In the genomic region with DNA sequence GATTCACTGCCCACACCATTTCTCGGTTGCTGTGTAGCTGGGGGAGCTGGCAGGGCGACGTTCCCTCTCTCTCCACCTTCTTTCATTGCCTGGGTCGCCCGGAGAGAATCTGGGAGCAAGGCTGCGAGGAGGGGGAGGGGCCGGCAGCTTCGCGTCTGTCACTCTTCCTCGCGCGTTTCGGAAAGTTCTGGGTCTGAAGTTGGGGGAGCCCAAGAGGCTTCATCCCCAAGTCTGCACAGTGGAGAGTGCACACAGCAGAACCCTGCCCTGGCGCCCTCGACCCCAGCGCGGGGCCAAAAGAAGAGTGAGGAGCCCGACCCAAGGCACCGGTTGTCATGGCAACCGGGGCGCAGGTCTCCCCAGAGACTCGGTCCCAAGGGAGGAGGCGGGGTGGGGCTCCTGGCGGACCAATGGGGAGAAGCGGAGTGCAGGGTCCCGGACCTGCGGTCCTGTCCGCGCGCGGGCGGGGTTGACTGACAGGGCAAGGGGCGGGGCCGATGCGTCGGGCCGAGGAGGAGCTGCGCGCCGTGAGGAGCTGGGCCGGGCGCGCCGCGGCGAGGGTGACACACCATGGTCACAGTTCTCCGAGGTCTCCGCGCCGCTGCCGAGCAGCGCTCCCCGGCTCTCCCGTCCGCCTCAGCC, we compare ENCODE assay signal across 8 mouse cellular contexts. TPM values are rescaled to one million over a fixed set of nuclear protein-coding genes. Genes with fewer than 3 reads are reported as not detected.
A peak's percentile ranks its signal among the peaks of the same experiment; 100 is the strongest.
DNase-seq lines count a peak whose midpoint lies in the region; ATAC-seq and TF ChIP-seq lines count a peak whose summit lies in the region.

A gene (plus strand): TSS at position 515 of the 642 bp plus-strand sequence.

- peak; percentile 89 for DNase-seq in brain, adult 2 months (ENCODE audit: low read depth, low spot score)
- peak; percentile 98 for DNase-seq in heart, embryonic 10.5 days (ENCODE audit: low spot score)
- DNase-seq in splenic B cell, adult 2 months (ENCODE audit: low read depth, low spot score) = peak; percentile 30

- peak within 1 kb of the TSS; percentile 74 for H3K4me2 ChIP-seq in kidney, embryonic 15.5 days
- peak within 1 kb of the TSS; percentile 95 for H3K4me2 ChIP-seq in limb, embryonic 15.5 days
- H3K4me2 ChIP-seq in myocyte (ENCODE audit: low read depth) = peak within 1 kb of the TSS; percentile 88

- TF ChIP-seq CTCF in C2C12 (IDR thresholded peaks at IDR 0.05; ENCODE audit: control insufficient read depth, insufficient read depth, insufficient read length) = no peak
- TF ChIP-seq CTCF in embryonic fibroblast, embryonic 13.5 days (IDR thresholded peaks at IDR 0.05; ENCODE audit: borderline replicate concordance, insufficient read depth, low read length) = no peak

- TF ChIP-seq POLR2A in embryonic fibroblast, embryonic 13.5 days (IDR thresholded peaks at IDR 0.05; ENCODE audit: low read depth, low read length) = peak; percentile 69; the same call in 1 of the 2 replicates
- peak; percentile 95 for TF ChIP-seq POLR2A in myocyte (IDR thresholded peaks at IDR 0.05; ENCODE audit: insufficient read length, low read depth)

- no peaks in the 10 kb centered on the region; the same call in 1 of the 2 replicates for H3K4me1 ChIP-seq in embryonic fibroblast, embryonic 13.5 days (ENCODE audit: control insufficient read depth, insufficient read depth, low read length)
- peaks cover 60% of the 10 kb centered on the region for H3K4me1 ChIP-seq in heart, embryonic 10.5 days
- peaks cover 66% of the 10 kb centered on the region for H3K4me1 ChIP-seq in kidney, embryonic 15.5 days
- H3K4me1 ChIP-seq in limb, embryonic 15.5 days = peaks cover 17% of the 10 kb centered on the region

- H3K79me2 ChIP-seq in C2C12 (ENCODE audit: control insufficient read depth, insufficient read depth) (no peaks in the 10 kb centered on the region), myocyte (ENCODE audit: control insufficient read depth, insufficient read depth) (no peaks in the 10 kb centered on the region)

- H3K79me3 ChIP-seq in C2C12 (ENCODE audit: low read depth) = no peaks in the 10 kb centered on the region

- H3K27ac ChIP-seq in embryonic fibroblast, embryonic 13.5 days (ENCODE audit: insufficient read depth, low read length) = no peak within 1 kb of the TSS
- H3K27ac ChIP-seq in heart, embryonic 10.5 days = peak within 1 kb of the TSS; percentile 96
- H3K27ac ChIP-seq in kidney, embryonic 15.5 days = peak within 1 kb of the TSS; percentile 94
- peak within 1 kb of the TSS; percentile 86 for H3K27ac ChIP-seq in limb, embryonic 15.5 days

- H3K4me3 ChIP-seq in C2C12 (ENCODE audit: insufficient read depth, poor library complexity, severe bottlenecking) = peak within 1 kb of the TSS; percentile 49
- peak within 1 kb of the TSS; percentile 75 for H3K4me3 ChIP-seq in embryonic fibroblast, embryonic 13.5 days (ENCODE audit: insufficient read depth, low read length)
- H3K4me3 ChIP-seq in heart, embryonic 10.5 days = peak within 1 kb of the TSS; percentile 95
- peak within 1 kb of the TSS; percentile 88 for H3K4me3 ChIP-seq in kidney, embryonic 15.5 days (replicated peaks)
- peak within 1 kb of the TSS; percentile 77 for H3K4me3 ChIP-seq in limb, embryonic 15.5 days
- peak within 1 kb of the TSS; percentile 29 for H3K4me3 ChIP-seq in myocyte

- H3K27me3 ChIP-seq in C2C12 (ENCODE audit: control insufficient read depth, insufficient read depth, insufficient read length) (no peaks in the 10 kb centered on the region), myocyte (ENCODE audit: control insufficient read depth, insufficient read depth, insufficient read length) (no peaks in the 10 kb centered on the region)
- H3K27me3 ChIP-seq in heart, embryonic 10.5 days (ENCODE audit: insufficient read depth, poor library complexity, severe bottlenecking) = no peaks in the 10 kb centered on the region
- peaks cover 4% of the 10 kb centered on the region; the same call in 1 of the 2 replicates for H3K27me3 ChIP-seq in kidney, embryonic 15.5 days
- H3K27me3 ChIP-seq in limb, embryonic 15.5 days = peaks cover 6% of the 10 kb centered on the region
- no peaks in the 10 kb centered on the region; the same call in 1 of the 2 replicates for H3K27me3 ChIP-seq in splenic B cell, adult 2 months (ENCODE audit: control insufficient read depth, insufficient read depth, low read length, poor library complexity, severe bottlenecking)

- peak within 1 kb of the TSS; percentile 84 for H3K9ac ChIP-seq in kidney, embryonic 15.5 days
- peak within 1 kb of the TSS; percentile 79 for H3K9ac ChIP-seq in limb, embryonic 15.5 days

- ATAC-seq in kidney, embryonic 15.5 days (replicated peaks; ENCODE audit: low FRiP score) = peak; percentile 96
- peak; percentile 83 for ATAC-seq in limb, embryonic 15.5 days (ENCODE audit: insufficient number of reproducible peaks, low FRiP score, low TSS enrichment, low read depth)

- WGBS in heart, embryonic 10.5 days = under 1% methylated on average over 54 of the region's 55 CpGs
- WGBS in kidney, embryonic 15.5 days = 0% methylated on average over 55 of the region's 55 CpGs
- WGBS in limb, embryonic 15.5 days = under 1% methylated on average over 45 of the region's 55 CpGs

- H3K36me3 ChIP-seq in C2C12 (ENCODE audit: control insufficient read depth, insufficient read depth) (no peaks in the 10 kb centered on the region), myocyte (ENCODE audit: control insufficient read depth, insufficient read depth) (no peaks in the 10 kb centered on the region)
- peaks cover 3% of the 10 kb centered on the region; the same call in 1 of the 2 replicates for H3K36me3 ChIP-seq in heart, embryonic 10.5 days
- peaks cover 7% of the 10 kb centered on the region for H3K36me3 ChIP-seq in kidney, embryonic 15.5 days
- H3K36me3 ChIP-seq in limb, embryonic 15.5 days = no peaks in the 10 kb centered on the region
- H3K36me3 ChIP-seq in splenic B cell, adult 2 months (ENCODE audit: control insufficient read depth, insufficient read depth, low read length, poor library complexity, severe bottlenecking) = no peaks in the 10 kb centered on the region

- peak within 1 kb of the TSS; percentile 84 for H3ac ChIP-seq in C2C12 (ENCODE audit: control insufficient read depth, insufficient read length, low read depth)
- peak within 1 kb of the TSS; percentile 46 for H3ac ChIP-seq in myocyte (ENCODE audit: control insufficient read depth, insufficient read length)

- H3K9me3 ChIP-seq in heart, embryonic 10.5 days = no peaks in the 10 kb centered on the region
- H3K9me3 ChIP-seq in kidney, embryonic 15.5 days (replicated peaks) = no peaks in the 10 kb centered on the region
- H3K9me3 ChIP-seq in limb, embryonic 15.5 days = no peaks in the 10 kb centered on the region

TF ChIP-seq in C2C12, 6 proteins besides CTCF, POLR2A, EP300 and RAD21:
- no peak for TF ChIP-seq CEBPB (IDR thresholded peaks at IDR 0.05; ENCODE audit: low read depth)
- TF ChIP-seq MAX (IDR thresholded peaks at IDR 0.05) = peak; percentile 19

TF ChIP-seq in myocyte, 11 proteins besides CTCF, POLR2A, EP300 and RAD21:
- TF ChIP-seq MYOD1 (IDR thresholded peaks at IDR 0.05; ENCODE audit: control insufficient read depth in 1 of 3, insufficient read length in 2 of 3, low read depth in 2 of 3) (peak in 1 of 3 experiments; percentile 12), POLR2AphosphoS2 (IDR thresholded peaks at IDR 0.05; ENCODE audit: insufficient read length, low read depth) (peak; percentile 94), USF1 (IDR thresholded peaks at IDR 0.05; ENCODE audit: low read depth) (no peak)
TF ChIP-seq in myocyte: peak in this region for 2.

RNA-seq across cellular contexts. Expression of the gene that starts here (rescaled TPM):
- polyA plus RNA-seq in C2C12 (2012; fragmentation: generic; extraction: Trizol) (1.8 TPM), myocyte (2012; fragmentation: generic; extraction: Trizol) (5.3 TPM)
- 8.8 and 10.6 TPM in 2 replicates for polyA plus RNA-seq in embryonic fibroblast, embryonic 13.5 days (2011; ENCODE audit: insufficient read length, low read depth, missing spikeins)
- polyA plus RNA-seq in heart, embryonic 10.5 days (2016; fragmentation: Nextera tagmentation; extraction: Ambion mirVana) = 13.5 and 16.4 TPM in 2 replicates
- 29.8 and 30.9 TPM in 2 replicates for polyA plus RNA-seq in kidney, embryonic 15.5 days (2015; fragmentation: Nextera tagmentation; extraction: Ambion mirVana)
- 16.0 and 20.1 TPM in 2 replicates for polyA plus RNA-seq in limb, embryonic 15.5 days (2015; fragmentation: Nextera tagmentation; extraction: Ambion mirVana)

Comparison
In these comparisons a context has a peak if more than half of its experiments do, and no peak if none do; other contexts are left out.
1. H3K4me3 ChIP-seq: peak in every context shown above with its lines; median percentile 95 in heart, embryonic 10.5 days; 88 in kidney, embryonic 15.5 days; 77 in limb, embryonic 15.5 days; 75 in embryonic fibroblast, embryonic 13.5 days; 49 in C2C12; 29 in myocyte.
2. DNase-seq: peak in every context shown above with its lines; median percentile 98 in heart, embryonic 10.5 days; 89 in brain, adult 2 months; 30 in splenic B cell, adult 2 months.